25 mouse cellular contexts compared by ENCODE assay signal in genomic region chr17:75538431-75538830, GRCm38 (mm10). TPM values are rescaled to one million over a fixed set of nuclear protein-coding genes. Genes with fewer than 3 reads are reported as not detected.
DNase-seq lines count a peak whose midpoint lies in the region; ATAC-seq and TF ChIP-seq lines count a peak whose summit lies in the region.
"Had no signal": no experiment of that assay in that cellular context is flagged by ENCODE, and none has a peak within 500 bp of the region (broad histone marks: within the 10 kb centered on the region; RNA-seq: fewer than 3 reads in every experiment).

No protein-coding gene starts in this region.

- TF ChIP-seq POLR2A in small intestine, adult 2 months (IDR thresholded peaks at IDR 0.05; ENCODE audit: low read depth, low read length), result no peak

- ATAC-seq in liver, embryonic 11.5 days (replicated peaks; ENCODE audit: low FRiP score), result no peak
- no peak for ATAC-seq in liver, postnatal 0 days
- no peak for ATAC-seq in lung, embryonic 15.5 days (ENCODE audit: borderline replicate concordance, extremely low read depth, low FRiP score, low TSS enrichment)
- no peak for ATAC-seq in stomach, postnatal 0 days (ENCODE audit: low FRiP score, low TSS enrichment)
- ATAC-seq: CD4-positive, CD25-positive, alpha-beta regulatory T cell, adult 4 months; forebrain, embryonic 15.5 days had no signal

- TF ChIP-seq EP300 in liver, postnatal 0 days (IDR thresholded peaks at IDR 0.05; ENCODE audit: low read depth), result no peak
- TF ChIP-seq EP300 in stomach, postnatal 0 days (optimal IDR thresholded peaks at IDR 0.05), result no peak

- no peak for DNase-seq in liver, embryonic 11.5 days (ENCODE audit: low spot score)
- DNase-seq in liver, postnatal 0 days, result no peak
- DNase-seq in lung, postnatal 14 days, result no peak
- DNase-seq in stomach, postnatal 0 days (ENCODE audit: low spot score), result no peak
- DNase-seq in cerebellum, postnatal 10 days, result no peak
- DNase-seq: adrenal gland, adult 2 months; adrenal gland, postnatal 14 days; cerebellum, adult 11 months; cerebellum, adult 2 months; cerebellum, adult 9-11 months; cerebellum, postnatal 36 days; embryo, embryonic 11 days; gastrocnemius, postnatal 25 days; heart, adult 2 months had no signal

- 0 out of 2 replicates have a peak overlapping the region, but pooled peaks have one; percentile 2 for H3K27ac ChIP-seq in liver, embryonic 11.5 days (ENCODE audit: low read depth, low read length)
- no peak overlapping the region for H3K27ac ChIP-seq in liver, postnatal 0 days (ENCODE audit: low read depth)
- peak overlapping the region; percentile 21 for H3K27ac ChIP-seq in lung, embryonic 15.5 days
- H3K27ac ChIP-seq in small intestine, adult 2 months (ENCODE audit: insufficient read depth, low read depth, low read length), result 0 out of 2 replicates have a peak overlapping the region, but pooled peaks have one; percentile 27
- 0 out of 2 replicates have a peak overlapping the region, but pooled peaks have one; percentile 40 for H3K27ac ChIP-seq in stomach, postnatal 0 days (replicated peaks)
- H3K27ac ChIP-seq: embryonic facial prominence, embryonic 10.5 days; embryonic facial prominence, embryonic 13.5 days; forebrain, embryonic 12.5 days; forebrain, embryonic 15.5 days; heart, adult 2 months; heart, embryonic 10.5 days; hindbrain, embryonic 12.5 days; hindbrain, embryonic 15.5 days had no signal

- peaks cover 16% of the 10 kb centered on the region; the same call in 1 of the 2 replicates for H3K36me3 ChIP-seq in liver, embryonic 11.5 days (ENCODE audit: control insufficient read depth, insufficient read depth, low read length)
- peaks cover 16% of the 10 kb centered on the region for H3K36me3 ChIP-seq in liver, postnatal 0 days (replicated peaks; ENCODE audit: insufficient read depth, low read length)
- peaks cover 9% of the 10 kb centered on the region for H3K36me3 ChIP-seq in lung, embryonic 15.5 days
- H3K36me3 ChIP-seq in small intestine, adult 2 months (ENCODE audit: control insufficient read depth, insufficient read depth, low read length), result peaks cover 24% of the 10 kb centered on the region
- peaks cover 3% of the 10 kb centered on the region; the same call in 1 of the 2 replicates for H3K36me3 ChIP-seq in stomach, postnatal 0 days (ENCODE audit: control insufficient read depth, insufficient read depth, low read length)

- no peaks in the 10 kb centered on the region for H3K9me3 ChIP-seq in liver, embryonic 11.5 days (ENCODE audit: control insufficient read depth, low read length)
- no peaks in the 10 kb centered on the region for H3K9me3 ChIP-seq in liver, postnatal 0 days (ENCODE audit: low read length)
- no peaks in the 10 kb centered on the region for H3K9me3 ChIP-seq in lung, embryonic 15.5 days
- no peaks in the 10 kb centered on the region for H3K9me3 ChIP-seq in stomach, postnatal 0 days (ENCODE audit: control insufficient read depth, low read length)
- H3K9me3 ChIP-seq: embryonic facial prominence, embryonic 10.5 days; embryonic facial prominence, embryonic 13.5 days; forebrain, embryonic 12.5 days; forebrain, embryonic 15.5 days; heart, embryonic 10.5 days; hindbrain, embryonic 12.5 days; hindbrain, embryonic 15.5 days had no signal

- no peaks in the 10 kb centered on the region for H3K27me3 ChIP-seq in liver, embryonic 11.5 days (replicated peaks; ENCODE audit: control insufficient read depth, insufficient read depth, low read length)
- H3K27me3 ChIP-seq in liver, postnatal 0 days (ENCODE audit: insufficient read depth, low read length), result no peaks in the 10 kb centered on the region
- no peaks in the 10 kb centered on the region for H3K27me3 ChIP-seq in lung, embryonic 15.5 days
- H3K27me3 ChIP-seq in small intestine, adult 2 months (ENCODE audit: control insufficient read depth, insufficient read depth, low read length), result no peaks in the 10 kb centered on the region
- no peaks in the 10 kb centered on the region for H3K27me3 ChIP-seq in stomach, postnatal 0 days (ENCODE audit: control insufficient read depth, insufficient read depth, low read length)
- H3K27me3 ChIP-seq: embryonic facial prominence, embryonic 13.5 days; forebrain, embryonic 12.5 days; forebrain, embryonic 15.5 days; hindbrain, embryonic 12.5 days; hindbrain, embryonic 15.5 days had no signal

- H3K4me2 ChIP-seq in liver, embryonic 11.5 days, result no peak overlapping the region
- H3K4me2 ChIP-seq in liver, postnatal 0 days (ENCODE audit: low read depth, low read length), result no peak overlapping the region
- no peak overlapping the region for H3K4me2 ChIP-seq in lung, embryonic 15.5 days
- H3K4me2 ChIP-seq in stomach, postnatal 0 days (replicated peaks; ENCODE audit: low read depth), result no peak overlapping the region
- H3K4me2 ChIP-seq: embryonic facial prominence, embryonic 13.5 days; forebrain, embryonic 12.5 days; forebrain, embryonic 15.5 days; hindbrain, embryonic 12.5 days; hindbrain, embryonic 15.5 days had no signal

- no peak for TF ChIP-seq CTCF in liver, postnatal 0 days (IDR thresholded peaks at IDR 0.05; ENCODE audit: low read depth)
- TF ChIP-seq CTCF in small intestine, adult 2 months (IDR thresholded peaks at IDR 0.05; ENCODE audit: extremely low read depth, insufficient read length, insufficient replicate concordance, low read depth, low read length), result no peak
- TF ChIP-seq CTCF in stomach, postnatal 0 days (IDR thresholded peaks at IDR 0.05; ENCODE audit: low read depth), result no peak

- WGBS in liver, embryonic 11.5 days, result 81% methylated on average over 12 of the region's 12 CpGs
- 78% methylated on average over 12 of the region's 12 CpGs for WGBS in liver, postnatal 0 days (ENCODE audit: insufficient replicate concordance)
- 66% methylated on average over 12 of the region's 12 CpGs for WGBS in lung, embryonic 15.5 days
- 59% methylated on average over 12 of the region's 12 CpGs for WGBS in small intestine, adult 2 months
- WGBS in stomach, postnatal 0 days, result 60% methylated on average over 12 of the region's 12 CpGs

- no peak overlapping the region for H3K4me3 ChIP-seq in liver, embryonic 11.5 days (ENCODE audit: low read depth, low read length)
- H3K4me3 ChIP-seq in liver, postnatal 0 days (ENCODE audit: low read depth, low read length), result no peak overlapping the region
- H3K4me3 ChIP-seq in lung, embryonic 15.5 days, result no peak overlapping the region
- no peak overlapping the region for H3K4me3 ChIP-seq in small intestine, adult 2 months (ENCODE audit: low read depth, low read length)
- H3K4me3 ChIP-seq in stomach, postnatal 0 days (ENCODE audit: low read depth, low read length), result no peak overlapping the region
- H3K4me3 ChIP-seq: embryonic facial prominence, embryonic 10.5 days; embryonic facial prominence, embryonic 13.5 days; erythroblast, embryonic 14.5 days; forebrain, embryonic 12.5 days; forebrain, embryonic 15.5 days; heart, adult 2 months; heart, embryonic 10.5 days; hindbrain, embryonic 12.5 days; hindbrain, embryonic 15.5 days had no signal

- 0 out of 2 replicates have a peak, but pooled peaks cover 2% of the 10 kb centered on the region for H3K4me1 ChIP-seq in liver, embryonic 11.5 days (replicated peaks; ENCODE audit: control insufficient read depth, insufficient read depth, low read length)
- no peaks in the 10 kb centered on the region for H3K4me1 ChIP-seq in liver, postnatal 0 days (ENCODE audit: insufficient read depth)
- peaks cover 8% of the 10 kb centered on the region; the same call in 1 of the 2 replicates for H3K4me1 ChIP-seq in lung, embryonic 15.5 days
- H3K4me1 ChIP-seq in small intestine, adult 2 months (ENCODE audit: control insufficient read depth, insufficient read depth, insufficient read length, low read length), result no peaks in the 10 kb centered on the region
- H3K4me1 ChIP-seq in stomach, postnatal 0 days (replicated peaks; ENCODE audit: control insufficient read depth, insufficient read depth), result no peaks in the 10 kb centered on the region
- H3K4me1 ChIP-seq: forebrain, embryonic 12.5 days; forebrain, embryonic 15.5 days; hindbrain, embryonic 15.5 days had no signal

- no peak overlapping the region for H3K9ac ChIP-seq in liver, embryonic 11.5 days (ENCODE audit: low read depth, low read length)
- H3K9ac ChIP-seq in liver, postnatal 0 days (replicated peaks), result no peak overlapping the region
- no peak overlapping the region for H3K9ac ChIP-seq in lung, embryonic 15.5 days
- no peak overlapping the region for H3K9ac ChIP-seq in stomach, postnatal 0 days (ENCODE audit: low read length)
- H3K9ac ChIP-seq: embryonic facial prominence, embryonic 13.5 days; forebrain, embryonic 12.5 days; forebrain, embryonic 15.5 days; hindbrain, embryonic 12.5 days; hindbrain, embryonic 15.5 days had no signal

RNA-seq across cellular contexts. Expression of gene Fam98a, which starts 13.3 kb away (rescaled TPM):
- 9.5 and 10.4 TPM in 2 replicates for polyA plus RNA-seq in liver, embryonic 11.5 days (2014; fragmentation: Nextera tagmentation; extraction: Ambion mirVana)
- 10.2 and 10.7 TPM in 2 replicates for polyA plus RNA-seq in liver, postnatal 0 days (2015; fragmentation: Nextera tagmentation; extraction: Ambion mirVana)
- polyA plus RNA-seq in lung, embryonic 15.5 days (2015; fragmentation: Nextera tagmentation; extraction: Ambion mirVana), result 25.0 and 25.7 TPM in 2 replicates
- 2.3 and 3.5 TPM in 2 replicates for polyA plus RNA-seq in small intestine, adult 2 months (2012; rRNA removed)
- polyA plus RNA-seq in stomach, postnatal 0 days (2015; fragmentation: Nextera tagmentation; extraction: Ambion mirVana), result 14.2 and 15.6 TPM in 2 replicates
